Mouse (Mus musculus): ENCODE measurements around the gene Tmem220. TPM values are rescaled to one million over a fixed set of nuclear protein-coding genes. Genes with fewer than 3 reads are reported as not detected.
"Not testable (repeated sequence)": the region's sequence is repeated elsewhere in the genome, so short reads cannot be mapped to it uniquely, and the experiment has no call there.

Tmem220 gene
- total and polyA plus RNA-seq, 2 experiments, result 6.6 to 9.9 TPM

GRCm38 (mm10) chr11:67022354-67023115, 2.4 kb upstream of the Tmem220 start:
- Histone ChIP-seq H3K27me3 (ENCODE audit: control insufficient read depth, insufficient read depth, low read length) (no peaks in the 10 kb centered on the region), H3K36me3 (ENCODE audit: control insufficient read depth, insufficient read depth, low read length) (no peaks in the 10 kb centered on the region), H3K9ac (ENCODE audit: low read depth, low read length) (no peak overlapping the region), H3K4me3 (ENCODE audit: insufficient read depth, low read depth, low read length) (no peak overlapping the region), H3K4me1 (ENCODE audit: control insufficient read depth, insufficient read depth, low read length) (peaks cover 7% of the 10 kb centered on the region; the same call in 1 of the 2 replicates), H3K79me2 (ENCODE audit: control insufficient read depth, insufficient read depth, low read length) (0 out of 2 replicates have a peak, but pooled peaks cover 3% of the 10 kb centered on the region), H3K27ac (replicated peaks; ENCODE audit: insufficient read depth, low read depth, low read length) (no peak overlapping the region)
- 84% methylated on average over 13 of the region's 13 CpGs for whole genome bisulfite sequencing
- TF ChIP-seq POLR2A (IDR thresholded peaks at IDR 0.05; ENCODE audit: extremely low read depth, insufficient read depth, low read length) (no peak), CTCF (IDR thresholded peaks at IDR 0.05; ENCODE audit: low read depth, low read length) (peak; percentile 44; the same call in 1 of the 2 replicates)
- no peak for DNase-seq (ENCODE audit: extremely low read depth, low read depth, low spot score)

DNA sequence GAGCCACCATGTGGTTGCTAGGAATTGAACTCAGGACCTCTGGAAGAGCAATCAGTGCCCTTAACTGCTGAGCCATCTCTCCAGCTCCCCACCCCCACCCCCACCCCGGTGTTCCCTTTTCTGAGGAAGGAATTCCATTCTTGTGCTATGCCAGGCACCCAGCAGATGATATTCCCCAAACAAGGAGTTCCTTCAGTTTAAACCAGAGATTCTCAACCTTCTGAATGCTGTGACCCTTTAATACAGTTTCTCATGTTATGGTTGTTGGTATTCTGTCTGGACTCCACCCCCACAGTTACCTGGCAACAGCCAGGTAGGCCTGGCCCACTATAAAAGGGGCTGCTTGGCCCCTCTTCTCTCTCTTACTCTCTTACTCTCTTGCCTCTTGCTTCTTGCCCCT, 1.8 kb upstream of the Tmem220 start:
- not testable (repeated sequence) for H3K4me3 ChIP-seq (ENCODE audit: insufficient read depth, low read depth, low read length); H3K36me3 ChIP-seq (ENCODE audit: control insufficient read depth, insufficient read depth, low read length); H3K27me3 ChIP-seq (ENCODE audit: control insufficient read depth, insufficient read depth, low read length); H3K79me2 ChIP-seq (ENCODE audit: control insufficient read depth, insufficient read depth, low read length); DNase-seq (ENCODE audit: extremely low read depth, low read depth, low spot score); H3K4me1 ChIP-seq (ENCODE audit: control insufficient read depth, insufficient read depth, low read length); H3K27ac ChIP-seq (replicated peaks; ENCODE audit: insufficient read depth, low read depth, low read length); H3K9ac ChIP-seq (ENCODE audit: low read depth, low read length)
- 42% methylated on average over 1 of the region's 1 CpGs for WGBS

DNA sequence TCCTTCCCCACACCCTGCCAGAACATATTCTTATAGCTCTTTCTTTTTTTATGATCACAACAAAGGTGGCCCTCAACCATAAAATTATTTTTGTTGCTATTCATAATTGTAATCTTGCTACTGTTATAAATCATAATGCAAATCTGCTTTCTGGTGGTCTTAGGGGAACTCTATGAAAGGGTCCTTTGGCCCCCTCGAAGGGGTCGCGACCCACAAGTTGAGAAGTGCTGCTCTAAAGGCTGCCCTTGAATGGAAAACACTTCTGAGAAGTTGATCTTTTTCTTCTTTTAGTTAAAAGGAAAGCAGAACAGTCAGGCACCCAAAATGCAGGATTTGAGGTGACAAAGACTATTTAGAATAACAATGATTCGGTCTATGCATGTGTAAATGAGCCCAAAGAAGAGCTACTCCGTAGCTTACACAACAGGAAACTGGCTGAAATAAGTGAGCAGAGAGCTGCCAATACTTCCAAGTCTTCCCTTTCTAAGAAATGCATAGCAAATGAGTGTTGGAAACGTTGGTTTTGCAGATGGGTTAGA, 1.1 kb upstream of the Tmem220 start:
- Histone ChIP-seq H3K9ac (ENCODE audit: low read depth, low read length) (no peak overlapping the region), H3K79me2 (ENCODE audit: control insufficient read depth, insufficient read depth, low read length) (0 out of 2 replicates have a peak, but pooled peaks cover 3% of the 10 kb centered on the region), H3K36me3 (ENCODE audit: control insufficient read depth, insufficient read depth, low read length) (no peaks in the 10 kb centered on the region), H3K4me3 (ENCODE audit: insufficient read depth, low read depth, low read length) (no peak overlapping the region), H3K27me3 (ENCODE audit: control insufficient read depth, insufficient read depth, low read length) (no peaks in the 10 kb centered on the region), H3K4me1 (ENCODE audit: control insufficient read depth, insufficient read depth, low read length) (peaks cover 7% of the 10 kb centered on the region; the same call in 1 of the 2 replicates), H3K27ac (replicated peaks; ENCODE audit: insufficient read depth, low read depth, low read length) (no peak overlapping the region)
- no peak for DNase-seq (ENCODE audit: extremely low read depth, low read depth, low spot score)
- WGBS, result 51% methylated on average over 6 of the region's 6 CpGs
- TF ChIP-seq POLR2A (IDR thresholded peaks at IDR 0.05; ENCODE audit: extremely low read depth, insufficient read depth, low read length) (no peak), CTCF (IDR thresholded peaks at IDR 0.05; ENCODE audit: low read depth, low read length) (no peak)

DNA sequence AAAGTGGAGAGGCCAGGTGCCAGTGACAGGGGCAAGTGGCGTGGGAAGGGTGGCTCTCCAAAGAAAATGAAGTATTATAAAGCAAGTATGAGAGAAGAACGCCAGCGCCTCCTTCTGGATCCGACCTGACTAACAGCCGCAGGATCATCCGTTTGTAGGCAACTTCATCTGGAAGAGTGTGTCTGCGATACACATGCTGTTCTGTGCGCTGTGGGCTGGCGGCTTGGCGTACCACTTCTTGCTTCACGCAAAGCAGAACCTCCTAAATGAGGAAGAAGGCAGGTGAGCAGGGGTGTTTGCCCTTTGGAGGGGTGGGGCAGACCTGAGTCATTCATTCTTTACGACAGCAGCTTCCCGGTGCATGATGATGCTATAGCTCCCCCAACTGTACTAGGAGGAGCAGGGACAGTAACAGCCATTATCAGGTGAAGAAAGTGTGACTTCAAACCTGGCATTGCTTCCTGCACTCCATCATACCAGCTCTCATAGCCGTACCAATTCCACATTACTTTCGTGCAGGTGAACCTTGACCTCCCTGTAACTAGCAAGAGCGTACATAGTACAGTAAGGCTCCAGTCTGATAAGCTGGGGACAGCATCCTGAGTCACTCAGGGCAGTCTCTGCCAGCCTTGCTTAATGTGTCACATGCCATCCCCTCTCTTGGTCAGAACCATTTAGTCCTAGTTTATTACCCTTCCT, 6.1 kb downstream of the Tmem220 start:
- H3K27ac ChIP-seq (replicated peaks; ENCODE audit: insufficient read depth, low read depth, low read length), result peak overlapping the region; percentile 55
- 50% methylated on average over 16 of the region's 16 CpGs for WGBS
- TF ChIP-seq POLR2A (IDR thresholded peaks at IDR 0.05; ENCODE audit: extremely low read depth, insufficient read depth, low read length), result no peak
- TF ChIP-seq CTCF (IDR thresholded peaks at IDR 0.05; ENCODE audit: low read depth, low read length), result peak; percentile 29
- H3K27me3 ChIP-seq (ENCODE audit: control insufficient read depth, insufficient read depth, low read length), result no peaks in the 10 kb centered on the region
- H3K4me3 ChIP-seq (ENCODE audit: insufficient read depth, low read depth, low read length), result no peak overlapping the region
- peaks cover 16% of the 10 kb centered on the region for H3K4me1 ChIP-seq (ENCODE audit: control insufficient read depth, insufficient read depth, low read length)
- peak; percentile 91 for DNase-seq (ENCODE audit: extremely low read depth, low read depth, low spot score)
- no peak overlapping the region for H3K9ac ChIP-seq (ENCODE audit: low read depth, low read length)
- no peaks in the 10 kb centered on the region for H3K79me2 ChIP-seq (ENCODE audit: control insufficient read depth, insufficient read depth, low read length)
- no peaks in the 10 kb centered on the region for H3K36me3 ChIP-seq (ENCODE audit: control insufficient read depth, insufficient read depth, low read length)

GRCm38 (mm10) chr11:67031603-67031915, 6.6 kb downstream of the Tmem220 start:
- TF ChIP-seq CTCF (IDR thresholded peaks at IDR 0.05; ENCODE audit: low read depth, low read length), result no peak
- no peak for TF ChIP-seq POLR2A (IDR thresholded peaks at IDR 0.05; ENCODE audit: extremely low read depth, insufficient read depth, low read length)
- no peak for DNase-seq (ENCODE audit: extremely low read depth, low read depth, low spot score)
- no peaks in the 10 kb centered on the region for H3K79me2 ChIP-seq (ENCODE audit: control insufficient read depth, insufficient read depth, low read length)
- no peaks in the 10 kb centered on the region for H3K36me3 ChIP-seq (ENCODE audit: control insufficient read depth, insufficient read depth, low read length)
- H3K4me1 ChIP-seq (ENCODE audit: control insufficient read depth, insufficient read depth, low read length), result peaks cover 16% of the 10 kb centered on the region
- H3K9ac ChIP-seq (ENCODE audit: low read depth, low read length), result no peak overlapping the region
- WGBS, result 31% methylated on average over 2 of the region's 2 CpGs
- no peak overlapping the region for H3K4me3 ChIP-seq (ENCODE audit: insufficient read depth, low read depth, low read length)
- no peaks in the 10 kb centered on the region for H3K27me3 ChIP-seq (ENCODE audit: control insufficient read depth, insufficient read depth, low read length)
- H3K27ac ChIP-seq (replicated peaks; ENCODE audit: insufficient read depth, low read depth, low read length), result peak overlapping the region; percentile 55
